Mouse (Mus musculus): ENCODE data around the gene Sult2b1.

- no peak for TF ChIP-seq HCFC1 (IDR thresholded peaks at IDR 0.05; ENCODE audit: borderline replicate concordance, insufficient read depth, low read length)
- no peak for TF ChIP-seq CHD2 (IDR thresholded peaks at IDR 0.05; ENCODE audit: low read depth, low read length)
- TF ChIP-seq MAFK (IDR thresholded peaks at IDR 0.05; ENCODE audit: insufficient read depth, low read depth, low read length), result no peak
These were observed 7.5 kb upstream of the Sult2b1 start for GRCm38 (mm10) chr7:45791756-45792490.

Data from ES-E14 (cell line).